Mouse (Mus musculus): ENCODE results near the gene Pdzd2.

- no peak for TF ChIP-seq GATA1 (IDR thresholded peaks at IDR 0.05; ENCODE audit: borderline replicate concordance, low read length)
- no peak for TF ChIP-seq FLI1 (IDR thresholded peaks at IDR 0.05; ENCODE audit: low read length)
Observed at GRCm38 (mm10) chr15:12341401-12341758, 398.3 kb downstream of the Pdzd2 start.

All from megakaryocyte, embryonic 14.5 days (primary cell).